ENCODE assay signal across 8 mouse cellular contexts in the genomic region with DNA sequence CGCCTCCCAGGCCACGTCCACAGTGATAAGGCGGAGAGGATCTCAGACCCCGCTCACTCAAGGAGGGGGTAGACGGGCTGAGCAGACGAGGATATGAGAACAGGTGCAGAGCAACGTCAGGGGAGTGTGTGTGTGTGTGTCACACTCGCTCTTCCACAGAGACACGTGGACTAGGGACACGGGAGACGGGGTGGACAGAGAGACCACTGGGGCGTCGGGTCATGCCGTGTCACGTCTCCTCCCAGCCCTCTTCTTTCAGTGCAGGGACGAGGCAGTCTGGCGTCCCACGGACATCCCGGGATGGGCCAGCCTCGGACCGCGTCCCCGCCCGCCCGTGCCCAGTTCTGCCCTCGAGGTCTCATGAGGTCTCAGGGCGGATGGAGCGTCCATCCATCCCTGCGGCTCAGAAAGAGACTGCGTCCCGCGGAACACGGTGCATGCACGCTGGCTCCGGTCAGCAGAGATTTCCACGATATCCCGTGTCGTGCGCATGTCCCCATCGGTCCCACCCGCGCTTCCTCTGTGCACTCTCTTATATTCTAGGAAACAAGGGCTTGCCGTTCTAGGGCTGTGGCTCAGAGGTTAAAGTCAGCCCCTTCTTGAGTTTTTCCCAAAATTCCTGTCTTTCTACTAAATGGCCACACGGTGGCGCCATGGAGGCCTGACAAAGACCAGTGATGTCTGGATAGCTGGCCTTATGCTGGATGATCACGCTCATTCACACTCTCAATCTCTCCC. TPM values are rescaled to one million over a fixed set of nuclear protein-coding genes. Genes with fewer than 3 reads are reported as not detected.
A peak's percentile ranks its signal among the peaks of the same experiment; 100 is the strongest.
DNase-seq lines count a peak whose midpoint lies in the region; ATAC-seq and TF ChIP-seq lines count a peak whose summit lies in the region.

No protein-coding gene starts in this region.

- H3K27ac ChIP-seq in bone marrow, adult 2 months (ENCODE audit: control insufficient read depth, insufficient read depth, low read depth, low read length, poor library complexity), result no peak overlapping the region
- 0 out of 2 replicates have a peak overlapping the region, but pooled peaks have one; percentile 25 for H3K27ac ChIP-seq in forebrain, embryonic 10.5 days
- no peak overlapping the region for H3K27ac ChIP-seq in hindbrain, embryonic 16.5 days (ENCODE audit: low read depth, low read length)

- peak; percentile 4 for DNase-seq in gastrocnemius, postnatal 14 days
- no peak for DNase-seq in gastrocnemius, postnatal 4 days (ENCODE audit: low spot score in 2 of 2)
- DNase-seq in forebrain, embryonic 10.5 days (ENCODE audit: extremely low spot score, low spot score), result peak; percentile 39
- peak; percentile 1 to 5 for DNase-seq in left cerebral cortex, adult 8-10 months (ENCODE audit: low spot score in 2 of 2)
- DNase-seq in spleen, adult 12 weeks (ENCODE audit: low spot score), result peak; percentile 3

- H3K36me3 ChIP-seq in forebrain, embryonic 10.5 days (replicated peaks), result no peaks in the 10 kb centered on the region
- no peaks in the 10 kb centered on the region for H3K36me3 ChIP-seq in hindbrain, embryonic 16.5 days (ENCODE audit: control insufficient read depth, insufficient read depth, low read length)

- H3K27me3 ChIP-seq in forebrain, embryonic 10.5 days (ENCODE audit: poor library complexity, severe bottlenecking), result no peaks in the 10 kb centered on the region
- no peaks in the 10 kb centered on the region for H3K27me3 ChIP-seq in hindbrain, embryonic 16.5 days (replicated peaks; ENCODE audit: control insufficient read depth, insufficient read depth, low read length)

- WGBS in bone marrow, adult 2 months, result 19% methylated on average over 46 of the region's 46 CpGs
- WGBS in forebrain, embryonic 10.5 days, result 27% methylated on average over 40 of the region's 46 CpGs
- 19% methylated on average over 38 of the region's 46 CpGs for WGBS in hindbrain, embryonic 16.5 days

- H3K9ac ChIP-seq in hindbrain, embryonic 16.5 days (ENCODE audit: low read depth, low read length), result peak overlapping the region; percentile 67

- ATAC-seq in hindbrain, embryonic 16.5 days, result peak; percentile 91
- ATAC-seq in megakaryocyte-erythroid progenitor cell, adult 5-6 weeks (replicated peaks; ENCODE audit: low FRiP score, low TSS enrichment, poor library complexity, severe bottlenecking), result peak; percentile 87

- no peaks in the 10 kb centered on the region for H3K4me1 ChIP-seq in bone marrow, adult 2 months (ENCODE audit: control insufficient read depth, insufficient read depth, low read length)
- H3K4me1 ChIP-seq in forebrain, embryonic 10.5 days, result peaks cover 6% of the 10 kb centered on the region
- no peaks in the 10 kb centered on the region; the same call in 1 of the 2 replicates for H3K4me1 ChIP-seq in hindbrain, embryonic 16.5 days (ENCODE audit: control insufficient read depth, insufficient read depth, low read depth, low read length)

- TF ChIP-seq CTCF in bone marrow, adult 2 months (IDR thresholded peaks at IDR 0.05; ENCODE audit: control insufficient read depth, insufficient read depth, low read length), result peak; percentile 78

- intact Hi-C loops in gastrocnemius, postnatal 14 days (cut with DNase I; ENCODE audit: low total_unique reads), result loop anchor here (5.0 kb wide), 1 partner anchor 136 kb away; no protein-coding TSS in a partner anchor

- peaks cover 5% of the 10 kb centered on the region; the same call in 1 of the 2 replicates for H3K9me3 ChIP-seq in forebrain, embryonic 10.5 days
- no peaks in the 10 kb centered on the region for H3K9me3 ChIP-seq in hindbrain, embryonic 16.5 days (ENCODE audit: control insufficient read depth, low read length)

- H3K4me3 ChIP-seq in bone marrow, adult 2 months (replicated peaks; ENCODE audit: control insufficient read depth, low read depth, low read length), result no peak overlapping the region
- peak overlapping the region; percentile 49 for H3K4me3 ChIP-seq in forebrain, embryonic 10.5 days
- H3K4me3 ChIP-seq in hindbrain, embryonic 16.5 days (ENCODE audit: low read length), result peak overlapping the region; percentile 49

- peak overlapping the region; percentile 81 for H3K4me2 ChIP-seq in hindbrain, embryonic 16.5 days (ENCODE audit: low read length)

- TF ChIP-seq POLR2A in bone marrow, adult 2 months (IDR thresholded peaks at IDR 0.05; ENCODE audit: borderline replicate concordance, control insufficient read depth, low read depth, low read length), result no peak

RNA-seq across cellular contexts. Expression of a gene that starts 25.9 kb away (rescaled TPM):
- not detected for total RNA-seq in gastrocnemius, postnatal 14 days (2021)
- total RNA-seq in gastrocnemius, postnatal 4 days (2021), result not detected
- polyA plus RNA-seq in bone marrow, adult 2 months (2011; ENCODE audit: insufficient read depth, insufficient read length, low replicate concordance, missing spikeins), result not detected in 2 replicates
- polyA plus RNA-seq in forebrain, embryonic 10.5 days (2016; fragmentation: Nextera tagmentation; extraction: Ambion mirVana), result not detected in 2 replicates
- not detected in 2 replicates for polyA plus RNA-seq in hindbrain, embryonic 16.5 days (2015; fragmentation: Nextera tagmentation; extraction: Ambion mirVana)
- not detected for total RNA-seq in left cerebral cortex, adult 8-10 months (2022)
- total RNA-seq in megakaryocyte-erythroid progenitor cell, adult 5-6 weeks (2014; fragmentation: Nextera tagmentation), result not detected in 2 replicates
- total RNA-seq in megakaryocyte-erythroid progenitor cell, adult 5-6 weeks (2017), result not detected in 2 replicates

RNA-seq across cellular contexts. Expression of a gene that starts 29.9 kb away (rescaled TPM):
- total RNA-seq in gastrocnemius, postnatal 14 days (2021), result not detected
- total RNA-seq in gastrocnemius, postnatal 4 days (2021), result not detected
- polyA plus RNA-seq in bone marrow, adult 2 months (2011; ENCODE audit: insufficient read depth, insufficient read length, low replicate concordance, missing spikeins), result 4.9 TPM in 1 of 2 replicates, not detected in the other
- not detected in 2 replicates for polyA plus RNA-seq in forebrain, embryonic 10.5 days (2016; fragmentation: Nextera tagmentation; extraction: Ambion mirVana)
- not detected in 2 replicates for polyA plus RNA-seq in hindbrain, embryonic 16.5 days (2015; fragmentation: Nextera tagmentation; extraction: Ambion mirVana)
- 1 to 10 TPM in 1 of 4 experiments, under 1 TPM in 2, not detected in 1; 0.11 to 1.3 (median 0.53) TPM for total RNA-seq in left cerebral cortex, adult 8-10 months (2022)
- total RNA-seq in megakaryocyte-erythroid progenitor cell, adult 5-6 weeks (2014; fragmentation: Nextera tagmentation), result not detected in 2 replicates
- total RNA-seq in megakaryocyte-erythroid progenitor cell, adult 5-6 weeks (2017), result not detected in 2 replicates

RNA-seq across cellular contexts. Expression of a gene that starts 38.0 kb away (rescaled TPM):
- not detected for total RNA-seq in gastrocnemius, postnatal 14 days (2021)
- not detected for total RNA-seq in gastrocnemius, postnatal 4 days (2021)
- not detected in 2 replicates for polyA plus RNA-seq in bone marrow, adult 2 months (2011; ENCODE audit: insufficient read depth, insufficient read length, low replicate concordance, missing spikeins)
- polyA plus RNA-seq in forebrain, embryonic 10.5 days (2016; fragmentation: Nextera tagmentation; extraction: Ambion mirVana), result not detected in 2 replicates
- not detected in 2 replicates for polyA plus RNA-seq in hindbrain, embryonic 16.5 days (2015; fragmentation: Nextera tagmentation; extraction: Ambion mirVana)
- total RNA-seq in left cerebral cortex, adult 8-10 months (2022), result not detected
- total RNA-seq in megakaryocyte-erythroid progenitor cell, adult 5-6 weeks (2014; fragmentation: Nextera tagmentation), result not detected in 2 replicates
- total RNA-seq in megakaryocyte-erythroid progenitor cell, adult 5-6 weeks (2017), result not detected in 2 replicates

Comparison
In these comparisons a context has a peak if more than half of its experiments do, and no peak if none do; other contexts are left out.
1. DNase-seq: peak in gastrocnemius, postnatal 14 days (single experiment), forebrain, embryonic 10.5 days (single experiment), left cerebral cortex, adult 8-10 months (2 of 2) and spleen, adult 12 weeks (single experiment); none in gastrocnemius, postnatal 4 days (0 of 2).